Mouse (Mus musculus): ENCODE results near the gene Dgkq.

GRCm38 (mm10) chr5:108650341-108650740 is 19.1 kb downstream of the Dgkq start:
- TF ChIP-seq POLR2A (IDR thresholded peaks at IDR 0.05; ENCODE audit: borderline replicate concordance, control insufficient read depth, low read depth, low read length), result no peak
- no peak for TF ChIP-seq CTCF (IDR thresholded peaks at IDR 0.05; ENCODE audit: control insufficient read depth, insufficient read depth, low read length)

All from bone marrow, adult 2 months (tissue).